Mouse (Mus musculus) limb, embryonic 13.5 days (tissue): ENCODE data around the gene Slc22a28. TPM values are rescaled to one million over a fixed set of nuclear protein-coding genes. Genes with fewer than 3 reads are reported as not detected.
"Not testable (repeated sequence)": the region's sequence is repeated elsewhere in the genome, so short reads cannot be mapped to it uniquely, and the experiment has no call there.

Source experiments
- ATAC-seq: fragments of 200-750 bp; cut with Nextera tagmentation; 2 replicates; pipeline ENCODE4 v1.8.0; 2017; ENCODE audit warnings: low read depth, moderate number of reproducible peaks, moderate TSS enrichment; ENCODE audit not compliant: low FRiP score
- H3K27ac ChIP-seq: fragments of 300-500 bp; sonication (generic); 2 replicates; pipeline ENCODE4 v1.5.1; 2015; ENCODE audit warnings: inconsistent platforms, mild to moderate bottlenecking, moderate library complexity
- H3K27me3 ChIP-seq: fragments of 300-500 bp; sonication (generic); 2 replicates; pipeline ENCODE4 v1.6.1; 2015; ENCODE audit warnings: mild to moderate bottlenecking, inconsistent platforms
- H3K36me3 ChIP-seq: fragments of 300-500 bp; sonication (generic); 2 replicates; pipeline ENCODE4 v1.6.1; 2015; ENCODE audit warnings: inconsistent platforms, mild to moderate bottlenecking, moderate library complexity
- H3K4me1 ChIP-seq: fragments of 300-500 bp; sonication (generic); 2 replicates; pipeline ENCODE4 v1.6.1; 2015; ENCODE audit warnings: inconsistent platforms
- H3K4me2 ChIP-seq: fragments of 300-500 bp; sonication (generic); replicated peaks from 2 replicates; pipeline ENCODE4 v1.6.1; 2015; ENCODE audit warnings: inconsistent platforms, mild to moderate bottlenecking, moderate library complexity
- H3K4me3 ChIP-seq: fragments of 300-500 bp; sonication (generic); 2 replicates; pipeline ENCODE4 v1.5.1; 2015; ENCODE audit warnings: moderate library complexity, mild to moderate bottlenecking, inconsistent platforms
- H3K9ac ChIP-seq: fragments of 300-500 bp; sonication (generic); 2 replicates; pipeline ENCODE4 v1.6.1; 2015; ENCODE audit warnings: mild to moderate bottlenecking, inconsistent platforms
- H3K9me3 ChIP-seq: fragments of 300-500 bp; sonication (generic); 2 replicates; pipeline ENCODE4 v1.6.1; 2016; ENCODE audit warnings: inconsistent platforms
- WGBS: fragments of 180-500 bp; shearing (Covaris S2); methylation state at CpG from one replicate; pipeline ENCODE4 v1.1.7; 2015; 5-methylcytosine and 5-hydroxymethylcytosine counted together
- polyA plus RNA-seq: library from polyadenylated mRNA; unstranded; fragments of >200 nt; fragmentation: Nextera tagmentation; extraction: Ambion mirVana; gene quantifications from 2 replicates; pipeline ENCODE4 v1.2.1, GENCODE M21; 2015

Gene Slc22a28
- not detected in 2 replicates for polyA plus RNA-seq

DNA sequence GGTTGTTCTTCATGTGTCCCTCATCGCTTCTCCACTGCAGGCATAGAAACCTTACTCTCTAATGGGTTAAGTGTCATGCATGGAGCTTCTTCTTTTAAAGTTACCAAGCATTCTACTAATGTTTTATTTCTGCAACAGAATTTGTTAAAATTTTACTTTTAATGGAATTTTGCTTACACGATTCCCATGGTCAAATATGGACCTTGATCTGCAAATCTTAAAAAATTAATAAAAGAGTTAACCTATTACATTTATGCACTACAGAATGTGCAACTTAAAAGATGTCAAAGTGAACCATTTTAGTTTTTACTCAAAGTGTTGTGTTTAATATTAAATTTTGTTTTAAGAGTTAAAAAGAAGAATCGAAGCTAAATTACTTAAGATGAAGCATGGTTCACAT, at the start of gene Slc22a28:
Gene Slc22a28, minus strand, starts transcription at position 102 of the 400 bp plus-strand sequence.
- H3K4me1 ChIP-seq, H3K9ac ChIP-seq, H3K36me3 ChIP-seq, ATAC-seq, H3K4me3 ChIP-seq, H3K27ac ChIP-seq, H3K9me3 ChIP-seq, H3K27me3 ChIP-seq, H3K4me2 ChIP-seq: not testable (repeated sequence)
- WGBS: 92% methylated on average over 2 of the region's 3 CpGs

DNA sequence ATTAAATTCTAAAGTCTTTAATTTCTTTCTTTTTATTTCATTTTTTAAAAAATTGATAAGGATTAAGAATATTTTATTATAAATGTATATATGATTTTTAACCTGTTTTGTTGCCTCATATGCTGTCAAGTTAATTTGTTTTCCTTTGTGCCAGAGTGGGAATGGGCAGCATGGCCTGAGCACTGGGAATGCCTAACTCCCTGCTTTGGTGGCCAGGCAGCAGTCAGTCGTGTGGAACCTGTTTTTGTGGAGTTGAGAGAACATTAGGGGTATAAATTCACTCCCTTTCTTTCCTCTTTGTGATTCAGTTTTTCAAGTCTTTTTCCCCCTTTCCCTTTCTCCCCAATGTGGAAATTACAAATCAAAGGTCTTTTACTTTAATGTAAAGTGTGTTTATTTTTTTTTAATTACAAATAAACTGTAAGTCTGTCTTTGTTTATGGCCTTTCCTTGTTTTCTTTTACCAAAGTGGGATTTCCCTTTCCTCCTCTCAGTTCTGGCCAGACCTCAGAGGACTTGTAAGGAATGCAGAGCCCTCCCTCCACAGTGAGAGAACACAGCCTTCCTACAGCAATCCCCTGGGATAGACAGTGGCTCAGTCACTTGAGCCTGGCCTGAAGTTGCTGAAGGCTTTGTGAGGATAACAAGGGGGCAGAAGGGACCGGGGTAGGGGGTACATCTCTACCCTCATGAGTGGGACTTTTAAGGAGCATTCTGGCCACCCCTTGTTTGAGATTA, 17.2 kb upstream of the Slc22a28 start:
- H3K4me2 ChIP-seq: no peak overlapping the region
- H3K36me3 ChIP-seq: no peaks in the 10 kb centered on the region
- H3K9me3 ChIP-seq: peaks cover 9% of the 10 kb centered on the region; the same call in 1 of the 2 replicates
- H3K4me1 ChIP-seq: no peaks in the 10 kb centered on the region
- no peak overlapping the region for H3K9ac ChIP-seq
- ATAC-seq: no peak
- H3K4me3 ChIP-seq: no peak overlapping the region
- no peaks in the 10 kb centered on the region for H3K27me3 ChIP-seq
- no peak overlapping the region for H3K27ac ChIP-seq
- 57% methylated on average over 2 of the region's 2 CpGs for WGBS

GRCm38 (mm10) chr19:8142716-8143115, 10.9 kb upstream of the Slc22a28 start:
- ATAC-seq: not testable (repeated sequence)

GRCm38 (mm10) chr19:8134127-8134841, 2.5 kb upstream of the Slc22a28 start:
- not testable (repeated sequence) for H3K27me3 ChIP-seq, H3K36me3 ChIP-seq, H3K4me3 ChIP-seq, H3K4me1 ChIP-seq, H3K9me3 ChIP-seq, H3K9ac ChIP-seq, H3K27ac ChIP-seq
- WGBS: 57% methylated on average over 14 of the region's 14 CpGs
- peak; percentile 79 for ATAC-seq
- H3K4me2 ChIP-seq: peak overlapping the region; percentile 38; the same call in 1 of the 2 replicates

More at GRCm38 (mm10) chr19:8142716-8143115, 10.9 kb upstream of the Slc22a28 start:
- H3K36me3 ChIP-seq, H3K27ac ChIP-seq, H3K4me2 ChIP-seq, H3K27me3 ChIP-seq, H3K9ac ChIP-seq, H3K4me1 ChIP-seq, H3K9me3 ChIP-seq, H3K4me3 ChIP-seq: not testable (repeated sequence)
- 73% methylated on average over 2 of the region's 2 CpGs for WGBS

DNA sequence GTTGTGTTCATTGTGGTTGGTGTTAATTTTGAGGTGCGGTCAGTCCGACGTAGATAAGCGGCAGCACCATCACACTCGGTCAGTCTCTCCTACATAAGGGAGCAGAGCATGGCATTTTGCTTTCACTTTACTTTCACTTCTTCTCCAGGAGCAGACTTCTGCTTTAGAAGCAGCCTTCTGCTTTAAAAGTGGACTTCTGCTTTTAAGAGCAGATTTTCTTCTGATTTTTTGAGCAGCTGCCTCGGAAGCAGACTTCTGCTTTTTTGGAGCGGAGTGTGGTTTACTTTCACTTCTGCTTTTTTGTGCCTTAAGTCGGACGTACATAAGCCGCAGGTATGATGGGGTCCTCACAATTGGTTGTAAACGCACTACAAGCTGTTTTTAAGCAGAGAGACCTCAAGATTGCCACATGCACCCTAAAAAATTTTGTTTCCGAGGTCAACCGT, 111.9 kb downstream of the Slc22a28 start:
- H3K9ac ChIP-seq: no peak overlapping the region
- no peak overlapping the region for H3K4me3 ChIP-seq
- no peaks in the 10 kb centered on the region for H3K4me1 ChIP-seq
- WGBS: 89% methylated on average over 13 of the region's 13 CpGs
- ATAC-seq: no peak
- peaks cover 21% of the 10 kb centered on the region for H3K9me3 ChIP-seq
- H3K4me2 ChIP-seq: no peak overlapping the region
- no peaks in the 10 kb centered on the region for H3K27me3 ChIP-seq
- no peaks in the 10 kb centered on the region for H3K36me3 ChIP-seq
- no peak overlapping the region for H3K27ac ChIP-seq

DNA sequence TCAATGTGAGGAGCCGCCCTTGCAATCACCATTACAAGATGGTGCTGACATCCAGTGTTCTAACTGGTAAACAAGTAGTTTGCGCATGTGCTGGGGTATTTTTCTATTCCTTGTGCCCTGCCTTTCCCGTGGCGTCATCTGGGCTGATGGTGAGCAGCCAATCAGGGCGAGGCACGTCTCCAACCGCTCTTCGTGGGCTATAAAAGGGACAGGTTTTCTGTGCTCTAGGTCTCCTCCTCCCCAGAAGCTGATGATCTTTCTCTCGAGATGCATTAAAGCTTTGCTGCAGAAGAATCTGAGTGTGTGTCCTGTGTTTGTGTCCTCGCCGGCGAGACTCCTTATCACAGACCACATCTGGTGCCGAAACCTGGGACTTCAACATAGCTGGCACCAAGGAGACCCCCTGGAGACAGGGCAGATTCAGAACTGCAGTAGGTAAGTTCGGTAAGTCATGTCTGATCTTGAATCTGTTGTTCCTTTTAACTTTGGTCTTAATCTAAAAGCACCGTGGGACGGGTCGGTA, 112.4 kb downstream of the Slc22a28 start:
- H3K36me3 ChIP-seq, H3K27me3 ChIP-seq, H3K27ac ChIP-seq, H3K4me2 ChIP-seq, H3K4me1 ChIP-seq, H3K4me3 ChIP-seq, H3K9ac ChIP-seq, ATAC-seq: not testable (repeated sequence)
- WGBS: 92% methylated on average over 17 of the region's 17 CpGs
- peaks cover 21% of the 10 kb centered on the region for H3K9me3 ChIP-seq

DNA sequence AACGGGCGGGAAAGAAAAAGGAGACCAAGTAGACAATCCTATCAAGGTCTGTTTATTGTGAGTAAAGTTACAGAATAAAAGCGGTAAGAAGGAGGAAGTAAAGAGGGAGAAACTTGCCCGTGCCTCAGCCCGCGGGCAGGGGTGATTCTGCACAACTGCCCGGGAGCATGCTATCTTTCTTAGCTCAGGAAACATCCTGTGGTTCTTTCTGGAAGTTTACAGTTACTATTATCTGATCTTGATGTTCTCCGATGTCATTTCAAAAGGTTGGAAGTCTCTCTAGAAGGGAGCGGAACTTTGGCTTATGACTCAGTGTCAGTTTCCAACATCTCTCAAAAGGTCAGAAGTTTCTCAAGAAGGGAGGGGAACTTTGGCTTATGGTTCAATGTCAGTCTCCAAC, 113.2 kb downstream of the Slc22a28 start:
- H3K9ac ChIP-seq, H3K4me1 ChIP-seq, H3K4me2 ChIP-seq, H3K4me3 ChIP-seq, H3K36me3 ChIP-seq, H3K27me3 ChIP-seq, H3K27ac ChIP-seq, ATAC-seq: not testable (repeated sequence)
- peaks cover 21% of the 10 kb centered on the region for H3K9me3 ChIP-seq
- 95% methylated on average over 9 of the region's 9 CpGs for WGBS

Other genes starting within 250 kb of the Slc22a28 start
- not detected in 2 replicates for gene Slc22a27, start 166.0 kb downstream of the Slc22a28 start, polyA plus RNA-seq
- 0.13 TPM in 1 of 2 replicates, not detected in the other for gene Slc22a29, start 86.9 kb upstream of the Slc22a28 start, polyA plus RNA-seq